Mouse (Mus musculus): ENCODE results near the gene Gm9903. TPM values are rescaled to one million over a fixed set of nuclear protein-coding genes. Genes with fewer than 3 reads are reported as not detected.

Gm9903 gene
- polyA plus RNA-seq, 1 experiment, result 0.73 TPM

- TF ChIP-seq POLR2A (IDR thresholded peaks at IDR 0.05; ENCODE audit: borderline replicate concordance, extremely low read depth, low read depth, low read length) (no peak), CTCF (IDR thresholded peaks at IDR 0.05; ENCODE audit: insufficient read depth, low read length) (no peak)
- DNase-seq, result no peak
- 86% methylated on average over 1 of the region's 1 CpGs for WGBS
- Histone ChIP-seq H3K4me1 (ENCODE audit: control insufficient read depth, insufficient read depth, low read length) (no peaks in the 10 kb centered on the region), H3K4me3 (replicated peaks; ENCODE audit: extremely low read depth, low read depth, low read length) (no peak overlapping the region)
Observed at GRCm38 (mm10) chr5:33609226-33609625, 20.5 kb upstream of the Gm9903 start.

GRCm38 (mm10) chr5:33611795-33612194 lies 17.9 kb upstream of the Gm9903 start:
- TF ChIP-seq POLR2A (IDR thresholded peaks at IDR 0.05; ENCODE audit: borderline replicate concordance, extremely low read depth, low read depth, low read length), result no peak
- no peak for TF ChIP-seq CTCF (IDR thresholded peaks at IDR 0.05; ENCODE audit: insufficient read depth, low read length)
- H3K4me3 ChIP-seq (replicated peaks; ENCODE audit: extremely low read depth, low read depth, low read length), result no peak overlapping the region
- DNase-seq, result no peak
- no peaks in the 10 kb centered on the region for H3K4me1 ChIP-seq (ENCODE audit: control insufficient read depth, insufficient read depth, low read length)
- WGBS, result 89% methylated on average over 1 of the region's 1 CpGs

- H3K4me1 ChIP-seq (ENCODE audit: control insufficient read depth, insufficient read depth, low read length), result no peaks in the 10 kb centered on the region
- WGBS, result 70% methylated on average over 6 of the region's 6 CpGs
- TF ChIP-seq CTCF (IDR thresholded peaks at IDR 0.05; ENCODE audit: insufficient read depth, low read length) (no peak), POLR2A (IDR thresholded peaks at IDR 0.05; ENCODE audit: borderline replicate concordance, extremely low read depth, low read depth, low read length) (no peak)
- no peak for DNase-seq
- no peak overlapping the region for H3K4me3 ChIP-seq (replicated peaks; ENCODE audit: extremely low read depth, low read depth, low read length)
Observed at GRCm38 (mm10) chr5:33614391-33614790, 15.3 kb upstream of the Gm9903 start.

GRCm38 (mm10) chr5:33622671-33623070 lies 7.1 kb upstream of the Gm9903 start:
- WGBS, result 94% methylated on average over 2 of the region's 2 CpGs
- Histone ChIP-seq H3K4me3 (replicated peaks; ENCODE audit: extremely low read depth, low read depth, low read length) (no peak overlapping the region), H3K4me1 (ENCODE audit: control insufficient read depth, insufficient read depth, low read length) (peaks cover 3% of the 10 kb centered on the region)
- DNase-seq, result no peak
- no peak for TF ChIP-seq CTCF (IDR thresholded peaks at IDR 0.05; ENCODE audit: insufficient read depth, low read length)
- TF ChIP-seq POLR2A (IDR thresholded peaks at IDR 0.05; ENCODE audit: borderline replicate concordance, extremely low read depth, low read depth, low read length), result no peak

GRCm38 (mm10) chr5:33623766-33624165 lies 6.0 kb upstream of the Gm9903 start:
- H3K4me3 ChIP-seq (replicated peaks; ENCODE audit: extremely low read depth, low read depth, low read length), result no peak overlapping the region
- TF ChIP-seq CTCF (IDR thresholded peaks at IDR 0.05; ENCODE audit: insufficient read depth, low read length) (no peak), POLR2A (IDR thresholded peaks at IDR 0.05; ENCODE audit: borderline replicate concordance, extremely low read depth, low read depth, low read length) (no peak)
- WGBS, result 61% methylated on average over 3 of the region's 3 CpGs
- H3K4me1 ChIP-seq (ENCODE audit: control insufficient read depth, insufficient read depth, low read length), result peaks cover 10% of the 10 kb centered on the region
- no peak for DNase-seq

- peaks cover 10% of the 10 kb centered on the region for H3K4me1 ChIP-seq (ENCODE audit: control insufficient read depth, insufficient read depth, low read length)
- DNase-seq, result peak; percentile 17
- peak overlapping the region; percentile 47 for H3K4me3 ChIP-seq (replicated peaks; ENCODE audit: extremely low read depth, low read depth, low read length)
- TF ChIP-seq POLR2A (IDR thresholded peaks at IDR 0.05; ENCODE audit: borderline replicate concordance, extremely low read depth, low read depth, low read length), result no peak
- TF ChIP-seq CTCF (IDR thresholded peaks at IDR 0.05; ENCODE audit: insufficient read depth, low read length), result no peak
- WGBS, result 24% methylated on average over 4 of the region's 4 CpGs
Observed at GRCm38 (mm10) chr5:33627968-33628367, 1.8 kb upstream of the Gm9903 start.

GRCm38 (mm10) chr5:33628820-33629300 lies 865 bp upstream of the Gm9903 start:
- WGBS, result under 1% methylated on average over 24 of the region's 24 CpGs
- H3K4me3 ChIP-seq (replicated peaks; ENCODE audit: extremely low read depth, low read depth, low read length), result peak overlapping the region; percentile 79
- TF ChIP-seq CTCF (IDR thresholded peaks at IDR 0.05; ENCODE audit: insufficient read depth, low read length), result no peak
- peaks cover 8% of the 10 kb centered on the region for H3K4me1 ChIP-seq (ENCODE audit: control insufficient read depth, insufficient read depth, low read length)
- no peak for DNase-seq

GRCm38 (mm10) chr5:33630061-33630460 lies 336 bp downstream of the Gm9903 start:
- no peak for DNase-seq
- WGBS, result 1% methylated on average over 9 of the region's 9 CpGs
- TF ChIP-seq CTCF (IDR thresholded peaks at IDR 0.05; ENCODE audit: insufficient read depth, low read length) (no peak), POLR2A (IDR thresholded peaks at IDR 0.05; ENCODE audit: borderline replicate concordance, extremely low read depth, low read depth, low read length) (no peak)
- Histone ChIP-seq H3K4me1 (ENCODE audit: control insufficient read depth, insufficient read depth, low read length) (peaks cover 8% of the 10 kb centered on the region), H3K4me3 (replicated peaks; ENCODE audit: extremely low read depth, low read depth, low read length) (peak overlapping the region; percentile 45)

- no peak for DNase-seq
Observed at GRCm38 (mm10) chr5:33630615-33631014, 890 bp downstream of the Gm9903 start.

GRCm38 (mm10) chr5:33632526-33632925 lies 2.8 kb downstream of the Gm9903 start:
- 74% methylated on average over 1 of the region's 1 CpGs for WGBS
- DNase-seq, result no peak
- TF ChIP-seq POLR2A (IDR thresholded peaks at IDR 0.05; ENCODE audit: borderline replicate concordance, extremely low read depth, low read depth, low read length), result no peak
- TF ChIP-seq CTCF (IDR thresholded peaks at IDR 0.05; ENCODE audit: insufficient read depth, low read length), result no peak
- no peak overlapping the region for H3K4me3 ChIP-seq (replicated peaks; ENCODE audit: extremely low read depth, low read depth, low read length)
- H3K4me1 ChIP-seq (ENCODE audit: control insufficient read depth, insufficient read depth, low read length), result peaks cover 8% of the 10 kb centered on the region

More at GRCm38 (mm10) chr5:33630615-33631014, 890 bp downstream of the Gm9903 start:
- peaks cover 8% of the 10 kb centered on the region for H3K4me1 ChIP-seq (ENCODE audit: control insufficient read depth, insufficient read depth, low read length)
- H3K4me3 ChIP-seq (replicated peaks; ENCODE audit: extremely low read depth, low read depth, low read length), result no peak overlapping the region
- TF ChIP-seq POLR2A (IDR thresholded peaks at IDR 0.05; ENCODE audit: borderline replicate concordance, extremely low read depth, low read depth, low read length), result no peak
- TF ChIP-seq CTCF (IDR thresholded peaks at IDR 0.05; ENCODE audit: insufficient read depth, low read length), result no peak
- WGBS, result 52% methylated on average over 4 of the region's 4 CpGs
